Mouse (Mus musculus): Measurements from ENCODE around the gene Brca1. TPM values are rescaled to one million over a fixed set of nuclear protein-coding genes. Genes with fewer than 3 reads are reported as not detected.

The Brca1 gene
- polyA plus RNA-seq, 1 experiment: 10.2 TPM

- Histone ChIP-seq H3K4me1 (ENCODE audit: control insufficient read depth, insufficient read depth, low read length) (peaks cover 4% of the 10 kb centered on the region), H3K4me3 (replicated peaks; ENCODE audit: control insufficient read depth, low read depth, low read length) (peak overlapping the region; percentile 96), H3K27ac (ENCODE audit: control insufficient read depth, insufficient read depth, low read depth, low read length, poor library complexity) (peak overlapping the region; percentile 58)
- 1% methylated on average over 51 of the region's 51 CpGs for WGBS
- TF ChIP-seq POLR2A (IDR thresholded peaks at IDR 0.05; ENCODE audit: borderline replicate concordance, control insufficient read depth, low read depth, low read length) (no peak), CTCF (IDR thresholded peaks at IDR 0.05; ENCODE audit: control insufficient read depth, insufficient read depth, low read length) (no peak)
Measured at GRCm38 (mm10) chr11:101465101-101465868, 86.5 kb downstream of the Brca1 start.

- Histone ChIP-seq H3K27ac (ENCODE audit: control insufficient read depth, insufficient read depth, low read depth, low read length, poor library complexity) (peak within 1 kb of the TSS; percentile 58), H3K4me1 (ENCODE audit: control insufficient read depth, insufficient read depth, low read length) (peaks cover 4% of the 10 kb centered on the region)
- WGBS: 3% methylated on average over 12 of the region's 12 CpGs
Measured at GRCm38 (mm10) chr11:101464211-101465100, 87.3 kb downstream of the Brca1 start, which contains the start of gene Rnd2. Gene Rnd2, plus strand, starts transcription at chr11:101464999.

GRCm38 (mm10) chr11:101462583-101463440, 88.9 kb downstream of the Brca1 start:
- WGBS: 15% methylated on average over 13 of the region's 13 CpGs
- H3K4me3 ChIP-seq (replicated peaks; ENCODE audit: control insufficient read depth, low read depth, low read length): no peak overlapping the region
- peaks cover 4% of the 10 kb centered on the region for H3K4me1 ChIP-seq (ENCODE audit: control insufficient read depth, insufficient read depth, low read length)
- no peak overlapping the region for H3K27ac ChIP-seq (ENCODE audit: control insufficient read depth, insufficient read depth, low read depth, low read length, poor library complexity)
- no peak for TF ChIP-seq POLR2A (IDR thresholded peaks at IDR 0.05; ENCODE audit: borderline replicate concordance, control insufficient read depth, low read depth, low read length)
- TF ChIP-seq CTCF (IDR thresholded peaks at IDR 0.05; ENCODE audit: control insufficient read depth, insufficient read depth, low read length): no peak

More at GRCm38 (mm10) chr11:101464211-101465100, 87.3 kb downstream of the Brca1 start, which contains the start of gene Rnd2:
- TF ChIP-seq CTCF (IDR thresholded peaks at IDR 0.05; ENCODE audit: control insufficient read depth, insufficient read depth, low read length) (no peak), POLR2A (IDR thresholded peaks at IDR 0.05; ENCODE audit: borderline replicate concordance, control insufficient read depth, low read depth, low read length) (no peak)
- H3K4me3 ChIP-seq (replicated peaks; ENCODE audit: control insufficient read depth, low read depth, low read length): peak within 1 kb of the TSS; percentile 96

GRCm38 (mm10) chr11:101462141-101462540, 89.6 kb downstream of the Brca1 start:
- 86% methylated on average over 14 of the region's 14 CpGs for WGBS
- Histone ChIP-seq H3K27ac (ENCODE audit: control insufficient read depth, insufficient read depth, low read depth, low read length, poor library complexity) (no peak overlapping the region), H3K4me3 (replicated peaks; ENCODE audit: control insufficient read depth, low read depth, low read length) (no peak overlapping the region), H3K4me1 (ENCODE audit: control insufficient read depth, insufficient read depth, low read length) (peaks cover 4% of the 10 kb centered on the region)
- TF ChIP-seq POLR2A (IDR thresholded peaks at IDR 0.05; ENCODE audit: borderline replicate concordance, control insufficient read depth, low read depth, low read length): 0 out of 2 replicates have a peak, but pooled peaks have one; percentile 3
- no peak for TF ChIP-seq CTCF (IDR thresholded peaks at IDR 0.05; ENCODE audit: control insufficient read depth, insufficient read depth, low read length)

- Histone ChIP-seq H3K27ac (ENCODE audit: control insufficient read depth, insufficient read depth, low read depth, low read length, poor library complexity) (no peak overlapping the region), H3K4me1 (ENCODE audit: control insufficient read depth, insufficient read depth, low read length) (peaks cover 1% of the 10 kb centered on the region; the same call in 1 of the 2 replicates), H3K4me3 (replicated peaks; ENCODE audit: control insufficient read depth, low read depth, low read length) (no peak overlapping the region)
- WGBS: 87% methylated on average over 15 of the region's 15 CpGs
- TF ChIP-seq CTCF (IDR thresholded peaks at IDR 0.05; ENCODE audit: control insufficient read depth, insufficient read depth, low read length): no peak
- TF ChIP-seq POLR2A (IDR thresholded peaks at IDR 0.05; ENCODE audit: borderline replicate concordance, control insufficient read depth, low read depth, low read length): no peak
Measured at GRCm38 (mm10) chr11:101460321-101460720, 91.4 kb downstream of the Brca1 start.

- TF ChIP-seq POLR2A (IDR thresholded peaks at IDR 0.05; ENCODE audit: borderline replicate concordance, control insufficient read depth, low read depth, low read length) (no peak), CTCF (IDR thresholded peaks at IDR 0.05; ENCODE audit: control insufficient read depth, insufficient read depth, low read length) (no peak)
- H3K4me3 ChIP-seq (replicated peaks; ENCODE audit: control insufficient read depth, low read depth, low read length): no peak overlapping the region
- H3K27ac ChIP-seq (ENCODE audit: control insufficient read depth, insufficient read depth, low read depth, low read length, poor library complexity): no peak overlapping the region
- 75% methylated on average over 6 of the region's 6 CpGs for WGBS
- H3K4me1 ChIP-seq (ENCODE audit: control insufficient read depth, insufficient read depth, low read length): peaks cover 1% of the 10 kb centered on the region; the same call in 1 of the 2 replicates
Measured at GRCm38 (mm10) chr11:101459716-101460115, 92.0 kb downstream of the Brca1 start.

GRCm38 (mm10) chr11:101458217-101458616, 93.5 kb downstream of the Brca1 start:
- Histone ChIP-seq H3K4me3 (replicated peaks; ENCODE audit: control insufficient read depth, low read depth, low read length) (no peak overlapping the region), H3K4me1 (ENCODE audit: control insufficient read depth, insufficient read depth, low read length) (no peaks in the 10 kb centered on the region), H3K27ac (ENCODE audit: control insufficient read depth, insufficient read depth, low read depth, low read length, poor library complexity) (no peak overlapping the region)
- no peak for TF ChIP-seq POLR2A (IDR thresholded peaks at IDR 0.05; ENCODE audit: borderline replicate concordance, control insufficient read depth, low read depth, low read length)
- no peak for TF ChIP-seq CTCF (IDR thresholded peaks at IDR 0.05; ENCODE audit: control insufficient read depth, insufficient read depth, low read length)
- WGBS: 92% methylated on average over 12 of the region's 12 CpGs
